Mouse (Mus musculus) MEL (cell line): ENCODE data around the gene Carnmt1. TPM values are rescaled to one million over a fixed set of nuclear protein-coding genes. Genes with fewer than 3 reads are reported as not detected.

Experiments used
- DNase-seq: peaks from one replicate; pipeline ENCODE4 v3.0.0; 2011; ENCODE audit warnings: low read depth, low spot score
- H3K27ac ChIP-seq: 2 replicates; pipeline ENCODE4 v1.5.1; 2012; ENCODE audit warnings: low read depth, mild to moderate bottlenecking, control low read depth, low read length, moderate library complexity; ENCODE audit not compliant: control insufficient read depth
- H3K27me3 ChIP-seq, 2 experiments: fragments of 150-350 bp in 1 of 2; sonication (generic) in 1 of 2; 2 replicates each; pipeline ENCODE4 v1.6.1; 2012; ENCODE audit warnings: low read length in 2 of 2, mild to moderate bottlenecking in 2 of 2, improper control_type of control experiment in 1 of 2, moderate library complexity in 1 of 2; ENCODE audit not compliant: insufficient read depth in 2 of 2, control insufficient read depth in 1 of 2
- H3K36me3 ChIP-seq, 2 experiments: 2 replicates each; pipeline ENCODE4 v1.6.1; 2012 to 2014; ENCODE audit warnings: low read length in 2 of 2, improper control_type of control experiment in 1 of 2, inconsistent platforms in 1 of 2, mild to moderate bottlenecking in 1 of 2; ENCODE audit not compliant: insufficient read depth in 2 of 2, control insufficient read depth in 1 of 2
- H3K4me1 ChIP-seq, 2 experiments: fragments of 150-350 bp in 1 of 2; sonication (generic) in 1 of 2; 2 replicates each; pipeline ENCODE4 v1.6.1; 2012; ENCODE audit warnings: low read length in 2 of 2, improper control_type of control experiment in 1 of 2, mild to moderate bottlenecking in 1 of 2; ENCODE audit not compliant: insufficient read depth in 2 of 2, control insufficient read depth in 1 of 2
- H3K4me3 ChIP-seq, 2 experiments: fragments of 150-350 bp in 1 of 2; sonication (generic) in 1 of 2; 2 replicates each; pipeline ENCODE4 v1.5.1; 2012; ENCODE audit warnings: low read depth in 2 of 2, low read length in 2 of 2, mild to moderate bottlenecking in 2 of 2, moderate library complexity in 2 of 2, control low read depth in 1 of 2, improper control_type of control experiment in 1 of 2; ENCODE audit not compliant: control insufficient read depth in 1 of 2, insufficient read depth in 1 of 2
- H3K79me2 ChIP-seq: 2 replicates; pipeline ENCODE4 v1.6.1; 2012; ENCODE audit warnings: mild to moderate bottlenecking, low read length, moderate library complexity; ENCODE audit not compliant: control insufficient read depth, poor library complexity, insufficient read depth
- H3K9ac ChIP-seq: 2 replicates; pipeline ENCODE4 v1.6.1; 2012; ENCODE audit warnings: low read depth, mild to moderate bottlenecking, control low read depth, low read length, moderate library complexity; ENCODE audit not compliant: control insufficient read depth, poor library complexity, severe bottlenecking
- H3K9me3 ChIP-seq: fragments of 150-350 bp; sonication (generic); replicated peaks from 2 replicates; pipeline ENCODE4 v1.6.1; 2012; ENCODE audit warnings: mild to moderate bottlenecking, low read length, improper control_type of control experiment, moderate library complexity; ENCODE audit not compliant: insufficient read depth
- BHLHE40 ChIP-seq: IDR thresholded peaks from 2 replicates; pipeline ENCODE4 v1.6.1; 2012; ENCODE audit warnings: low read depth, mild to moderate bottlenecking, inconsistent platforms, low read length, improper control_type of control experiment, borderline replicate concordance
- CHD1 ChIP-seq: IDR thresholded peaks from 2 replicates; pipeline ENCODE4 v1.6.1; 2012; ENCODE audit warnings: low read depth, mild to moderate bottlenecking, inconsistent platforms, low read length, improper control_type of control experiment
- CHD2 ChIP-seq: IDR thresholded peaks from 2 replicates; pipeline ENCODE4 v1.6.1; 2011; ENCODE audit warnings: low read length, improper control_type of control experiment
- ELF1 ChIP-seq: IDR thresholded peaks from 2 replicates; pipeline ENCODE4 v1.6.1; 2014; ENCODE audit warnings: low read depth, mild to moderate bottlenecking, inconsistent platforms, low read length, improper control_type of control experiment, moderate library complexity
- EP300 ChIP-seq, 2 experiments: IDR thresholded peaks; 2 replicates each; pipeline ENCODE4 v1.6.1; 2011; ENCODE audit warnings: improper control_type of control experiment in 2 of 2, low read length in 2 of 2, low read depth in 1 of 2, mild to moderate bottlenecking in 1 of 2
- ETS1 ChIP-seq: IDR thresholded peaks from 2 replicates; pipeline ENCODE4 v1.6.1; 2012; ENCODE audit warnings: low read depth, mild to moderate bottlenecking, inconsistent platforms, low read length, improper control_type of control experiment, moderate library complexity
- GABPA ChIP-seq: IDR thresholded peaks from 2 replicates; pipeline ENCODE4 v1.6.1; 2012; ENCODE audit warnings: low read depth, mild to moderate bottlenecking, inconsistent platforms, low read length, improper control_type of control experiment, moderate library complexity
- GATA1 ChIP-seq: IDR thresholded peaks from 2 replicates; pipeline ENCODE4 v1.6.1; 2011; ENCODE audit warnings: low read depth, low read length, improper control_type of control experiment
- HCFC1 ChIP-seq: IDR thresholded peaks from 2 replicates; pipeline ENCODE4 v1.6.1; 2012; ENCODE audit warnings: low read depth, mild to moderate bottlenecking, inconsistent platforms, low read length, improper control_type of control experiment, moderate library complexity
- JUND ChIP-seq: IDR thresholded peaks from 2 replicates; pipeline ENCODE4 v1.6.1; 2011; ENCODE audit warnings: low read depth, mild to moderate bottlenecking, improper control_type of control experiment, low read length
- KAT2A ChIP-seq: conservative IDR thresholded peaks from 2 replicates; pipeline ENCODE4 v1.6.1; 2012; ENCODE audit warnings: low read depth, low read length, improper control_type of control experiment, inconsistent platforms
- MAFK ChIP-seq: IDR thresholded peaks from 2 replicates; pipeline ENCODE4 v1.6.1; 2011; ENCODE audit warnings: low read depth, mild to moderate bottlenecking, low read length, improper control_type of control experiment, borderline replicate concordance
- MAX ChIP-seq: IDR thresholded peaks from 2 replicates; pipeline ENCODE4 v1.6.1; 2011; ENCODE audit warnings: low read length, improper control_type of control experiment
- MAZ ChIP-seq: IDR thresholded peaks from 2 replicates; pipeline ENCODE4 v1.6.1; 2012; ENCODE audit warnings: low read depth, mild to moderate bottlenecking, inconsistent platforms, low read length, improper control_type of control experiment
- MEF2A ChIP-seq: IDR thresholded peaks from 2 replicates; pipeline ENCODE4 v1.6.1; 2014; ENCODE audit warnings: low read depth, mild to moderate bottlenecking, inconsistent platforms, low read length, improper control_type of control experiment; ENCODE audit not compliant: poor library complexity, insufficient replicate concordance, severe bottlenecking; ENCODE audit errors: extremely low read depth
- MXI1 ChIP-seq: IDR thresholded peaks from 2 replicates; pipeline ENCODE4 v1.6.1; 2011; ENCODE audit warnings: mild to moderate bottlenecking, low read depth, low read length, improper control_type of control experiment
- MYB ChIP-seq: IDR thresholded peaks from 2 replicates; pipeline ENCODE4 v1.6.1; 2011; ENCODE audit warnings: mild to moderate bottlenecking, low read depth, low read length, improper control_type of control experiment
- MYC ChIP-seq: IDR thresholded peaks from 2 replicates; pipeline ENCODE4 v1.6.1; 2011; ENCODE audit warnings: low read depth, mild to moderate bottlenecking, low read length, improper control_type of control experiment, moderate library complexity
- NELFE ChIP-seq: IDR thresholded peaks from 2 replicates; pipeline ENCODE4 v1.6.1; 2011; ENCODE audit warnings: low read depth, low read length, improper control_type of control experiment
- POLR2A ChIP-seq, 2 experiments: IDR thresholded peaks; 2 replicates each; pipeline ENCODE4 v1.6.1; 2011 to 2012; ENCODE audit warnings: low read length in 2 of 2, mild to moderate bottlenecking in 2 of 2, control low read depth in 1 of 2, improper control_type of control experiment in 1 of 2, low read depth in 1 of 2, moderate library complexity in 1 of 2; ENCODE audit not compliant: control insufficient read depth in 1 of 2, insufficient read depth in 1 of 2, poor library complexity in 1 of 2
- POLR2AphosphoS2 ChIP-seq: IDR thresholded peaks from 2 replicates; pipeline ENCODE4 v1.6.1; 2011; ENCODE audit warnings: low read length, improper control_type of control experiment
- POLR2AphosphoS5 ChIP-seq: IDR thresholded peaks from 2 replicates; pipeline ENCODE4 v1.6.1; 2012; ENCODE audit warnings: low read depth, borderline replicate concordance, mild to moderate bottlenecking, inconsistent platforms, low read length, moderate library complexity, mixed read lengths
- RAD21 ChIP-seq: IDR thresholded peaks from 2 replicates; pipeline ENCODE4 v1.6.1; 2011; ENCODE audit warnings: mild to moderate bottlenecking, low read depth, low read length, improper control_type of control experiment
- RCOR1 ChIP-seq: IDR thresholded peaks from 2 replicates; pipeline ENCODE4 v1.6.1; 2012; ENCODE audit warnings: low read depth, mild to moderate bottlenecking, inconsistent platforms, low read length, improper control_type of control experiment
- SIN3A ChIP-seq: IDR thresholded peaks from 2 replicates; pipeline ENCODE4 v1.6.1; 2012; ENCODE audit warnings: low read length, improper control_type of control experiment, inconsistent platforms
- SMC3 ChIP-seq: IDR thresholded peaks from 2 replicates; pipeline ENCODE4 v1.6.1; 2011; ENCODE audit warnings: low read depth, low read length, improper control_type of control experiment
- TCF12 ChIP-seq: IDR thresholded peaks from 2 replicates; pipeline ENCODE4 v1.6.1; 2014; ENCODE audit warnings: low read depth, mild to moderate bottlenecking, inconsistent platforms, low read length, improper control_type of control experiment, moderate library complexity
- USF1 ChIP-seq: IDR thresholded peaks from 2 replicates; pipeline ENCODE4 v1.6.1; 2014; ENCODE audit warnings: low read depth, mild to moderate bottlenecking, inconsistent platforms, low read length, improper control_type of control experiment, moderate library complexity
- USF2 ChIP-seq, 2 experiments: IDR thresholded peaks; 2 replicates each; pipeline ENCODE4 v1.6.1; 2011 to 2012; ENCODE audit warnings: improper control_type of control experiment in 2 of 2, low read length in 2 of 2, borderline replicate concordance in 1 of 2, inconsistent platforms in 1 of 2, low read depth in 1 of 2, mild to moderate bottlenecking in 1 of 2; ENCODE audit not compliant: insufficient read depth in 1 of 2
- ZC3H11A ChIP-seq: IDR thresholded peaks from 2 replicates; pipeline ENCODE4 v1.6.1; 2012; ENCODE audit warnings: low read depth, mild to moderate bottlenecking, inconsistent platforms, low read length, improper control_type of control experiment
- ZKSCAN1 ChIP-seq: IDR thresholded peaks from 2 replicates; pipeline ENCODE4 v1.6.1; 2012; ENCODE audit warnings: low read depth, mild to moderate bottlenecking, inconsistent platforms, low read length, improper control_type of control experiment, moderate library complexity
- ZMIZ1 ChIP-seq: IDR thresholded peaks from 2 replicates; pipeline ENCODE4 v1.6.1; 2012; ENCODE audit warnings: low read depth, mild to moderate bottlenecking, inconsistent platforms, low read length, improper control_type of control experiment, moderate library complexity
- polyA plus RNA-seq, 2 experiments: library from polyadenylated mRNA; stranded (reverse) in 1 of 2; unstranded in 1 of 2; fragments of >175 nt in 1 of 2; fragments of >200 nt in 1 of 2; gene quantifications; 2 replicates each; pipeline versions ENCODE4 v1.2.1 to v1.2.4; 2012; ENCODE audit warnings: low replicate concordance in 2 of 2, low read depth in 1 of 2; ENCODE audit not compliant: insufficient read length in 2 of 2, insufficient read depth in 1 of 2, missing spikeins in 1 of 2
- total RNA-seq: library from RNA; depleted of rRNA; stranded (reverse); fragments of 300-350 nt; gene quantifications from 2 replicates; pipeline ENCODE4 v1.2.3, GENCODE M21; 2012

Carnmt1 gene
- total and polyA plus RNA-seq, 3 experiments = 15.4 to 23.3 TPM; not detected in 1

DNA sequence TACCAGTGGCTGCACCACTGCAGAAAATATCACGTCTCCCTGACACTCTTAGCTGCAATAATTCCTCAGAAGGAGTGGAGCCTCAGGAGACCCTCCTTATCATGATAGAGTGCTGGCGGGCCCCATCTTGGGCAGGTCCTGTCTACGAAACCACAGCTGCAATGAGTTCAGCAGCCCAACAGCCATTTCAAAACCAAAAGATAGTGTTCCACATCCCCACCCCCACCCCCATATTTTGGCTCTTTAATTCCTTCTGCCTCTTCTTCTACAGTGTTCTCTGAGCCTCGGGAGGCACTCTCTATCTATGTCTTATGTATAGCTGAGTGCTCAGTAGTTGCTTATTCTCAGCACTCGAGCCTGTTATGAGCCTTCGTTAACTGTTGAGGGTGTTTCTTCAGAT lies 20.1 kb upstream of the Carnmt1 start:
- peak overlapping the region; percentile 74 for H3K9ac ChIP-seq
- TF ChIP-seq CHD1 = peak; percentile 57; the same call in 1 of the 2 replicates
- 0 out of 2 replicates have a peak, but pooled peaks have one; percentile 19 for TF ChIP-seq MYC
- TF ChIP-seq POLR2A (IDR thresholded peaks at IDR 0.05; ENCODE audit: control insufficient read depth in 1 of 2, insufficient read depth in 1 of 2, low read depth in 1 of 2, low read length in 2 of 2, poor library complexity in 1 of 2) = peak in 1 of 2 experiments; percentile 18; a peak in 1 of 4 replicates
- 0 out of 2 replicates have a peak, but pooled peaks have one; percentile 46 for TF ChIP-seq MXI1
- no peak; the same call in 1 of the 2 replicates for TF ChIP-seq MAFK
- no peak for TF ChIP-seq USF1
- peak; percentile 76; the same call in 1 of the 2 replicates for TF ChIP-seq MAZ
- TF ChIP-seq ELF1 = 0 out of 2 replicates have a peak, but pooled peaks have one; percentile 34
- peak; percentile 86 for TF ChIP-seq MYB
- TF ChIP-seq RCOR1 = peak; percentile 51; the same call in 1 of the 2 replicates
- 0 out of 2 replicates have a peak, but pooled peaks have one; percentile 35 for TF ChIP-seq ZMIZ1
- TF ChIP-seq ETS1 = peak; percentile 94
- TF ChIP-seq BHLHE40 = peak; percentile 61
- TF ChIP-seq EP300 (IDR thresholded peaks at IDR 0.05; ENCODE audit: low read depth in 1 of 2, low read length in 2 of 2) = peak; percentile 88 to 94
- peak; percentile 77 for TF ChIP-seq GATA1
- TF ChIP-seq JUND = peak; percentile 61; the same call in 1 of the 2 replicates
- 0 out of 2 replicates have a peak, but pooled peaks have one; percentile 23 for TF ChIP-seq MEF2A
- no peak; the same call in 1 of the 2 replicates for TF ChIP-seq HCFC1
- TF ChIP-seq NELFE = peak; percentile 44; the same call in 1 of the 2 replicates
- TF ChIP-seq CHD2 = peak; percentile 75
- TF ChIP-seq KAT2A = peak; percentile 49
- TF ChIP-seq ZKSCAN1 = no peak
- no peak for TF ChIP-seq USF2 (IDR thresholded peaks at IDR 0.05; ENCODE audit: borderline replicate concordance in 1 of 2, insufficient read depth in 1 of 2, low read depth in 1 of 2, low read length in 2 of 2)
- TF ChIP-seq SIN3A = peak; percentile 81
- TF ChIP-seq ZC3H11A = peak; percentile 20; the same call in 1 of the 2 replicates
- TF ChIP-seq POLR2AphosphoS2 = peak; percentile 66; the same call in 1 of the 2 replicates
- 0 out of 2 replicates have a peak, but pooled peaks have one; percentile 10 for TF ChIP-seq SMC3
- no peak for TF ChIP-seq MAX
- 0 out of 2 replicates have a peak, but pooled peaks have one; percentile 50 for TF ChIP-seq GABPA
- no peak for TF ChIP-seq POLR2AphosphoS5
- TF ChIP-seq TCF12 = peak; percentile 84
- TF ChIP-seq RAD21 = no peak; the same call in 1 of the 2 replicates
- TF ChIP-seq, all 39 proteins: peak for 24
- peak overlapping the region; percentile 14 to 31; a peak in 3 of 4 replicates for H3K4me3 ChIP-seq
- H3K9me3 ChIP-seq = no peaks in the 10 kb centered on the region
- no peaks in the 10 kb centered on the region for H3K27me3 ChIP-seq
- no peaks in the 10 kb centered on the region for H3K79me2 ChIP-seq
- peak overlapping the region; percentile 100 for H3K27ac ChIP-seq
- H3K4me1 ChIP-seq = peaks cover 41 to 57% of the 10 kb centered on the region in 2 experiments
- peak; percentile 84 for DNase-seq
- peaks cover 0 to 70% of the 10 kb centered on the region in 2 experiments; a peak in 2 of 4 replicates for H3K36me3 ChIP-seq
